Mouse (Mus musculus) stomach, postnatal 0 days (tissue): ENCODE measurements around the gene Slc35a1.

Source experiments
- CTCF ChIP-seq: IDR thresholded peaks from 2 replicates; pipeline ENCODE4 v1.5.1; 2016; ENCODE audit warnings: antibody characterized with exemption, low read depth, mild to moderate bottlenecking, moderate library complexity
- EP300 ChIP-seq: optimal IDR thresholded peaks from 2 replicates; pipeline ENCODE3; 2016; ENCODE audit warnings: antibody characterized with exemption

GRCm38 (mm10) chr4:34686874-34687567 lies at the start of gene Slc35a1:
- peak; percentile 25; the same call in 1 of the 2 replicates for TF ChIP-seq CTCF
- TF ChIP-seq EP300 = no peak
